Mouse (Mus musculus): ENCODE results near the gene Id3. TPM values are rescaled to one million over a fixed set of nuclear protein-coding genes. Genes with fewer than 3 reads are reported as not detected.

Gene Id3
- total and polyA plus RNA-seq, 3 experiments = 18.3 to 116 (median 85.5) TPM

GRCm38 (mm10) chr4:136134418-136134977 is 8.8 kb upstream of the Id3 start:
- H3K4me3 ChIP-seq (replicated peaks in 1 of 3; ENCODE audit: low read depth in 2 of 3, low read length in 2 of 3, poor library complexity in 1 of 3) = no peak overlapping the region
- H3K27me3 ChIP-seq (replicated peaks) = peaks cover 64% of the 10 kb centered on the region
- peaks cover 7% of the 10 kb centered on the region for H3K9me3 ChIP-seq (replicated peaks; ENCODE audit: low read length)
- no peak overlapping the region for H3K9ac ChIP-seq (ENCODE audit: insufficient read depth, low read depth)
- H3K4me2 ChIP-seq (ENCODE audit: insufficient read depth, low read depth, poor library complexity, severe bottlenecking) = no peak overlapping the region
- H3K4me1 ChIP-seq (ENCODE audit: control insufficient read depth in 1 of 2, insufficient read depth in 2 of 2) = peaks cover 3 to 7% of the 10 kb centered on the region in 2 experiments; a peak in 2 of 4 replicates
- no peak for TF ChIP-seq BHLHE40 (IDR thresholded peaks at IDR 0.05; ENCODE audit: low read depth, low read length)
- TF ChIP-seq UBTF (IDR thresholded peaks at IDR 0.05; ENCODE audit: low read depth, low read length) = no peak
- no peak for TF ChIP-seq CHD2 (IDR thresholded peaks at IDR 0.05; ENCODE audit: low read length)
- dilution Hi-C loops (cut with MboI; ENCODE audit: extremely low pct_ligation_motif_present, extremely low pct_unique_long_range_greater_than_20kb, low sequenced_read_pairs) = no loop called here
- in situ Hi-C loops (cut with MboI; ENCODE audit: low pct_ligation_motif_present, low pct_unique_long_range_greater_than_20kb, low sequenced_read_pairs) = no loop called here
- DNase-seq (ENCODE audit: extremely low read depth) = no peak
- H3K79me2 ChIP-seq (replicated peaks; ENCODE audit: control insufficient read depth, extremely low read depth, insufficient read depth, poor library complexity, severe bottlenecking) = no peaks in the 10 kb centered on the region
- H3K27ac ChIP-seq (ENCODE audit: insufficient read depth, low read depth) = no peak overlapping the region
- no peaks in the 10 kb centered on the region for H3K36me3 ChIP-seq (replicated peaks in 1 of 2; ENCODE audit: control insufficient read depth in 1 of 2, insufficient read depth in 1 of 2, low read length in 1 of 2)

- Histone ChIP-seq H3K4me1 (ENCODE audit: control insufficient read depth in 1 of 2, insufficient read depth in 2 of 2) (peaks cover 3 to 12% of the 10 kb centered on the region in 2 experiments; a peak in 2 of 4 replicates), H3K27ac (ENCODE audit: insufficient read depth, low read depth) (no peak overlapping the region), H3K27me3 (replicated peaks) (peaks cover 65% of the 10 kb centered on the region), H3K79me2 (replicated peaks; ENCODE audit: control insufficient read depth, extremely low read depth, insufficient read depth, poor library complexity, severe bottlenecking) (no peaks in the 10 kb centered on the region), H3K36me3 (replicated peaks in 1 of 2; ENCODE audit: control insufficient read depth in 1 of 2, insufficient read depth in 1 of 2, low read length in 1 of 2) (no peaks in the 10 kb centered on the region), H3K4me3 (replicated peaks in 1 of 3; ENCODE audit: low read depth in 2 of 3, low read length in 2 of 3, poor library complexity in 1 of 3) (no peak overlapping the region), H3K9me3 (replicated peaks; ENCODE audit: low read length) (peaks cover under 1% of the 10 kb centered on the region), H3K4me2 (ENCODE audit: insufficient read depth, low read depth, poor library complexity, severe bottlenecking) (no peak overlapping the region), H3K9ac (ENCODE audit: insufficient read depth, low read depth) (no peak overlapping the region)
- TF ChIP-seq ZMIZ1 (IDR thresholded peaks at IDR 0.05; ENCODE audit: low read depth, low read length) = no peak
- no peak for TF ChIP-seq BHLHE40 (IDR thresholded peaks at IDR 0.05; ENCODE audit: low read depth, low read length)
- no peak for TF ChIP-seq ELF1 (IDR thresholded peaks at IDR 0.05; ENCODE audit: low read depth, low read length)
- TF ChIP-seq NRF1 (IDR thresholded peaks at IDR 0.05; ENCODE audit: low read depth, low read length) = no peak
- no peak for TF ChIP-seq ZKSCAN1 (IDR thresholded peaks at IDR 0.05; ENCODE audit: borderline replicate concordance, low read depth, low read length)
- no peak for TF ChIP-seq POLR2A (IDR thresholded peaks at IDR 0.05; ENCODE audit: low read depth, low read length)
- no peak for TF ChIP-seq NELFE (IDR thresholded peaks at IDR 0.05; ENCODE audit: low read depth, low read length)
- TF ChIP-seq IRF4 (IDR thresholded peaks at IDR 0.05; ENCODE audit: low read depth, low read length) = no peak
- in situ Hi-C loops (cut with MboI; ENCODE audit: low pct_ligation_motif_present, low pct_unique_long_range_greater_than_20kb, low sequenced_read_pairs) (no loop called here), dilution Hi-C loops (cut with MboI; ENCODE audit: extremely low pct_ligation_motif_present, extremely low pct_unique_long_range_greater_than_20kb, low sequenced_read_pairs) (no loop called here)
- no peak for DNase-seq (ENCODE audit: extremely low read depth)
These were observed 8.1 kb upstream of the Id3 start for GRCm38 (mm10) chr4:136134978-136135873.

Measured in CH12.LX (cell line).